ENCODE assay signal across 14 mouse cellular contexts in the genomic region with DNA sequence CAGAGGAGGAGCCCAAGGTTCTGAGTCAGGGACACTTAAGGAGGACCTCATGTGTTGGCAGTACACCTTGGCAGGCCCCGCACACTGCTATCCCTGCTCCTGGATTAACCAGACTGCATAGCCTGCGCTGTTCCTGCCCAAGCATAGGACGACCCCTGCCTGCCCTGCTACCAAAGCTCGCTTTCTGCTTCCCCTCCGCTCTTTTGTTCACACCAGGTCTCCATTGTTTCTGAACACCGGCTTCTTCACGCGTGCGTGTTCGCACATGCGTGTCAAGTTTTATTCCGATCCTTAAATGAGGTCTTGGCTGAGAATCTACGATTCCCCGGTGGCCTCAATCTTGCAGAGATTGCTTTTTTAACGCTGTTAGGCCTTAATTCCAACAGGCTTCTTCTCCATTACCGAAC. TPM values are rescaled to one million over a fixed set of nuclear protein-coding genes. Genes with fewer than 3 reads are reported as not detected.
DNase-seq lines count a peak whose midpoint lies in the region; ATAC-seq and TF ChIP-seq lines count a peak whose summit lies in the region.
"Had no signal": no experiment of that assay in that cellular context is flagged by ENCODE, and none has a peak within 500 bp of the region (broad histone marks: within the 10 kb centered on the region; RNA-seq: fewer than 3 reads in every experiment).

No protein-coding gene starts in this region.

- no peaks in the 10 kb centered on the region for H3K9me3 ChIP-seq in hindbrain, embryonic 12.5 days (replicated peaks)
- no peaks in the 10 kb centered on the region for H3K9me3 ChIP-seq in midbrain, embryonic 13.5 days
- H3K9me3 ChIP-seq: limb, embryonic 13.5 days had no signal

- no peak for TF ChIP-seq CTCF in olfactory bulb, adult 2 months (IDR thresholded peaks at IDR 0.05; ENCODE audit: insufficient read depth, low read depth, low read length)

- no peak overlapping the region for H3K9ac ChIP-seq in hindbrain, embryonic 12.5 days
- no peak overlapping the region for H3K9ac ChIP-seq in midbrain, embryonic 13.5 days (replicated peaks)
- H3K9ac ChIP-seq: limb, embryonic 13.5 days; liver, postnatal 0 days had no signal

- 48% methylated on average over 16 of the region's 16 CpGs for WGBS in hindbrain, embryonic 12.5 days
- 16% methylated on average over 16 of the region's 16 CpGs for WGBS in midbrain, embryonic 13.5 days
- 46% methylated on average over 16 of the region's 16 CpGs for WGBS in olfactory bulb, adult 2 months

- no peaks in the 10 kb centered on the region for H3K27me3 ChIP-seq in hindbrain, embryonic 12.5 days
- H3K27me3 ChIP-seq in midbrain, embryonic 13.5 days = no peaks in the 10 kb centered on the region; the same call in 1 of the 2 replicates

- H3K36me3 ChIP-seq in hindbrain, embryonic 12.5 days = no peaks in the 10 kb centered on the region
- H3K36me3 ChIP-seq in midbrain, embryonic 13.5 days = no peaks in the 10 kb centered on the region
- H3K36me3 ChIP-seq: limb, embryonic 13.5 days had no signal

- H3K4me2 ChIP-seq in hindbrain, embryonic 12.5 days (replicated peaks) = no peak overlapping the region
- H3K4me2 ChIP-seq in midbrain, embryonic 13.5 days (replicated peaks) = no peak overlapping the region
- H3K4me2 ChIP-seq: limb, embryonic 13.5 days had no signal

- DNase-seq in retina, postnatal 1 day = peak; percentile 35
- DNase-seq in retina, embryonic 14.5 days (ENCODE audit: low spot score) = no peak
- DNase-seq in thymus, postnatal 14 days = no peak
- DNase-seq in liver = no peak
- no peak for DNase-seq in kidney, postnatal 25 days
- DNase-seq: gastrocnemius, postnatal 36 days; kidney, adult 2 months; liver, postnatal 0 days; thymus, postnatal 4 days had no signal

- H3K4me1 ChIP-seq in hindbrain, embryonic 12.5 days = peaks cover 12% of the 10 kb centered on the region
- peaks cover 28% of the 10 kb centered on the region for H3K4me1 ChIP-seq in midbrain, embryonic 13.5 days (replicated peaks)
- peaks cover 72% of the 10 kb centered on the region for H3K4me1 ChIP-seq in olfactory bulb, adult 2 months (ENCODE audit: control insufficient read depth, insufficient read depth, low read length)

- peak overlapping the region; percentile 70 for H3K27ac ChIP-seq in hindbrain, embryonic 12.5 days
- H3K27ac ChIP-seq in midbrain, embryonic 13.5 days = peak overlapping the region; percentile 51
- H3K27ac ChIP-seq in olfactory bulb, adult 2 months (ENCODE audit: insufficient read depth, low read depth, low read length) = 0 out of 2 replicates have a peak overlapping the region, but pooled peaks have one; percentile 16
- H3K27ac ChIP-seq: limb, embryonic 13.5 days had no signal

- ATAC-seq in hindbrain, embryonic 12.5 days (ENCODE audit: low FRiP score) = peak; percentile 52; the same call in 1 of the 2 replicates
- ATAC-seq in midbrain, embryonic 13.5 days = peak; percentile 55
- ATAC-seq: CD4-positive, CD25-positive, alpha-beta regulatory T cell, adult 4 months; liver, postnatal 0 days had no signal

- no peak overlapping the region for H3K4me3 ChIP-seq in hindbrain, embryonic 12.5 days
- H3K4me3 ChIP-seq in midbrain, embryonic 13.5 days (replicated peaks) = no peak overlapping the region
- no peak overlapping the region for H3K4me3 ChIP-seq in olfactory bulb, adult 2 months (ENCODE audit: insufficient read depth, low read depth, low read length)
- H3K4me3 ChIP-seq: limb, embryonic 13.5 days had no signal

- peak; percentile 20; the same call in 1 of the 2 replicates for TF ChIP-seq POLR2A in olfactory bulb, adult 2 months (IDR thresholded peaks at IDR 0.05; ENCODE audit: insufficient read depth, low read depth, low read length)

RNA-seq across cellular contexts. Expression of gene Rbfox3, which starts 20.4 kb away (rescaled TPM):
- 26.5 and 33.6 TPM in 2 replicates for polyA plus RNA-seq in hindbrain, embryonic 12.5 days (2016; fragmentation: Nextera tagmentation; extraction: Ambion mirVana)
- polyA plus RNA-seq in midbrain, embryonic 13.5 days (2015; fragmentation: Nextera tagmentation; extraction: Ambion mirVana) = 28.2 and 29.9 TPM in 2 replicates
- polyA plus RNA-seq in olfactory bulb, adult 2 months (2012; ENCODE audit: insufficient read depth, insufficient read length, low replicate concordance, missing spikeins) = 164 TPM in 1 of 2 replicates, not detected in the other
- polyA plus RNA-seq: CD4-positive, CD25-positive, alpha-beta regulatory T cell, adult 4 months had no signal

Comparison
In these comparisons a context has a peak if more than half of its experiments do, and no peak if none do; other contexts are left out.
1. H3K27ac ChIP-seq: peak in every context shown above with its lines; median percentile 70 in hindbrain, embryonic 12.5 days; 51 in midbrain, embryonic 13.5 days; 16 in olfactory bulb, adult 2 months.